Mouse (Mus musculus): ENCODE measurements around the gene Hist1h2ab.
A peak's percentile ranks its signal among the peaks of the same experiment; 100 is the strongest.

Hist1h2ab gene

GRCm38 (mm10) chr13:23778339-23778738, 27.4 kb downstream of the Hist1h2ab start:
- no peak for DNase-seq (ENCODE audit: low spot score)

DNA sequence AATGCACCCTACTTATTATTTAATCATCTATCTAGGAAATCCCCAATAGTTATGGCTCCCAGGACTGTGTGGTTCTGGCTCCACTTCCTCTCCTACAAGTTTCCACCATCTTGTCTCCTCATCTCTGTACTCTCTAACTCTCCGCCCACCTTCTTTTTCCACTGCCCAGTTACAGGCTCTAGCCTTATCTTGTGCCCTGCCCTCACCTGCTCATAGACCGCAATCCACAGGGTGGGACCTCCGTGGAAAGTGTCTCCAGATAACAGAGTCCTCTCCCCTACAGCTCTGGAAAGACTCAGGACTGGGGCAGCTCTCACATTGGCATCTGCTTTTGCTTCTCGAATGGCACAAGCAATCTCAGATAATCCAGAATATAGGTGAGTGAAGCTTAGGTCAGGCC, 28.1 kb downstream of the Hist1h2ab start:
- no peak for DNase-seq (ENCODE audit: low spot score)

- DNase-seq (ENCODE audit: low spot score), result peak; percentile 80
Measured at GRCm38 (mm10) chr13:23792520-23792919, 41.6 kb downstream of the Hist1h2ab start.

DNA sequence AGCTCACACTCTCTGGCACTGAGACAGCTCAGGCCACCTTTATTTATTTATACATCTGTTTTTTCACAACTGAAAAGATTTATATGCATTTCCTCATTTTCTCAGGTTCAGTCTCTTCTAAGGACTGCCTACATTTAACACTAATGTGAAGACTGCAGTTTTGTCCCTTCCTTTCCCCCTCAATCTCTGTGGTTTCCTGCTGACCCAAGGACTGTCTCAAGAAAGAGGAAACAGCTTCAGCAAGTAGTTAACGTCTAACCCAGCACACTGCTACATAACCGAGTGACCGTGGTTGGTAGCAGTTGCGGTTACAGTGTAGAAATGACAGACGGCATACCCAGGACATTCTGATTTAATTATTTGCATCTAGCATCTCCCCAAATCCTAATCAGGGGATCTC, 48.5 kb downstream of the Hist1h2ab start:
- DNase-seq (ENCODE audit: low spot score), result no peak

All from retina, embryonic 14.5 days (tissue).